Mouse (Mus musculus) intestine, postnatal 0 days (tissue): ENCODE data around the gene Atp2b1. TPM values are rescaled to one million over a fixed set of nuclear protein-coding genes. Genes with fewer than 3 reads are reported as not detected.

Experiments used
- ATAC-seq: fragments of 200-750 bp; cut with Nextera tagmentation; 2 replicates; pipeline ENCODE4 v1.8.0; 2017; ENCODE audit warnings: mild to moderate bottlenecking, moderate TSS enrichment, moderate library complexity
- H3K27ac ChIP-seq: fragments of 300-500 bp; sonication (generic); 2 replicates; pipeline ENCODE4 v1.5.1; 2014; ENCODE audit warnings: mild to moderate bottlenecking, low read depth, low read length, moderate library complexity
- H3K27me3 ChIP-seq: fragments of 300-500 bp; sonication (generic); replicated peaks from 2 replicates; pipeline ENCODE4 v1.6.1; 2014; ENCODE audit warnings: low read length, mixed read lengths; ENCODE audit not compliant: control insufficient read depth, insufficient read depth
- H3K36me3 ChIP-seq: fragments of 300-500 bp; sonication (generic); 2 replicates; pipeline ENCODE4 v1.6.1; 2014; ENCODE audit warnings: mild to moderate bottlenecking, moderate library complexity; ENCODE audit not compliant: control insufficient read depth, insufficient read depth
- H3K4me1 ChIP-seq: fragments of 300-500 bp; sonication (generic); replicated peaks from 2 replicates; pipeline ENCODE4 v1.6.1; 2014; ENCODE audit warnings: antibody characterized with exemption, low read length, mixed read lengths; ENCODE audit not compliant: control insufficient read depth, insufficient read depth
- H3K4me2 ChIP-seq: fragments of 300-500 bp; sonication (generic); replicated peaks from 2 replicates; pipeline ENCODE4 v1.6.1; 2014; ENCODE audit warnings: low read depth, mild to moderate bottlenecking, moderate library complexity
- H3K4me3 ChIP-seq: fragments of 300-500 bp; sonication (generic); 2 replicates; pipeline ENCODE4 v1.5.1; 2014; ENCODE audit warnings: low read depth, low read length
- H3K9ac ChIP-seq: fragments of 300-500 bp; sonication (generic); 2 replicates; pipeline ENCODE4 v1.6.1; 2014; ENCODE audit warnings: mild to moderate bottlenecking, low read depth, low read length
- H3K9me3 ChIP-seq: fragments of 300-500 bp; sonication (generic); 2 replicates; pipeline ENCODE4 v1.6.1; 2016; ENCODE audit warnings: mixed run types; ENCODE audit not compliant: control insufficient read depth
- CTCF ChIP-seq: sonication (generic); IDR thresholded peaks from 2 replicates; pipeline ENCODE4 v1.5.1; 2016; ENCODE audit warnings: low read depth, mild to moderate bottlenecking, control low read depth, antibody characterized with exemption, moderate library complexity
- WGBS: fragments of 180-500 bp; shearing (Covaris S2); extraction: QIAGEN DNeasy Blood & Tissue Kit; methylation state at CpG from one replicate; pipeline ENCODE4 v1.1.7; 2014; 5-methylcytosine and 5-hydroxymethylcytosine counted together
- polyA plus RNA-seq: library from polyadenylated mRNA; unstranded; fragments of >200 nt; fragmentation: Nextera tagmentation; extraction: Ambion mirVana; gene quantifications from 2 replicates; pipeline ENCODE4 v1.2.1, GENCODE M21; 2015

The Atp2b1 gene
- polyA plus RNA-seq, 1 experiment from 2014 or later, result 179 TPM

DNA sequence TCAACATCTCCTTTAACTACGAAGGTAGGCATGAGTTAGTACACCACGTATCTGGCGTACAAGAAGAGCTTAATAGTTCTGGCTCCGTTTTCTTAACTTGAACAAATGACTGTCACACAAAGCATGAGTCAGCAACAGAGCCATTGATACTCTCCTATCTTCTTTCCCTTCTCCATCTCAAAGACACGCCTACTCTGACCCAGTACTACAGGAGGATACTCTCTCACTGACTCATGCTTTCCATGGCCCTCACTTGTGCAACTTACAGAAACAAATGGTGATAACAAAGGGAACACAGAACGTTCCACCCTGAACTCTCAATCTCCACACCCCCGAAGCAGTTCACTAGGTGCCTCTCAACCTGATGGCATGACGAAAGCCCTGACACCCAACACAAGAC lies 34.1 kb upstream of the Atp2b1 start:
- whole genome bisulfite sequencing, result 61% methylated on average over 8 of the region's 8 CpGs
- Histone ChIP-seq H3K4me3 (no peak overlapping the region), H3K9me3 (no peaks in the 10 kb centered on the region), H3K4me2 (no peak overlapping the region), H3K27ac (no peak overlapping the region), H3K4me1 (no peaks in the 10 kb centered on the region), H3K9ac (no peak overlapping the region), H3K27me3 (no peaks in the 10 kb centered on the region), H3K36me3 (no peaks in the 10 kb centered on the region)
- ATAC-seq, result peak; percentile 90
- TF ChIP-seq CTCF, result no peak

DNA sequence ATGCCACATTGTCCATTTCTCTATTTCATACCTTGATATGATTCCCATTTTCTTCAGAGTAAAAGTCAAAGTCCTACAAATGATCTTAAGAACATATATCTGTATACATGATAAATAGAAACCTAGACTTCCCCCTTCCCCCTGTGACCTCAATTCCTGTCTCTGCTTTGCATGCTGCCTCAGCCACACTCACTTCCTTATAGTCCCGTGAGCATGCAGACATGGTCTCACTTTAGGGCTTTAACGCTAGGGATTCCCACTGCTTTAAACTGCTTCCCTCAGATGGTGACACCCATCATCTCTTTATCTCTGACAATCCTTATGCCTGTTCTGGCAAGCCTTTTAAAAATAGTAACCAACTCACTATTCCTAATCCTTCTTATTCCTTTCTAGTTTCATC lies 33.5 kb upstream of the Atp2b1 start:
- TF ChIP-seq CTCF, result no peak
- ATAC-seq, result peak; percentile 46; the same call in 1 of the 2 replicates
- Histone ChIP-seq H3K4me2 (no peak overlapping the region), H3K9me3 (no peaks in the 10 kb centered on the region), H3K9ac (no peak overlapping the region), H3K27me3 (no peaks in the 10 kb centered on the region), H3K4me1 (no peaks in the 10 kb centered on the region), H3K4me3 (no peak overlapping the region), H3K27ac (no peak overlapping the region), H3K36me3 (no peaks in the 10 kb centered on the region)
- 54% methylated on average over 2 of the region's 2 CpGs for WGBS

DNA sequence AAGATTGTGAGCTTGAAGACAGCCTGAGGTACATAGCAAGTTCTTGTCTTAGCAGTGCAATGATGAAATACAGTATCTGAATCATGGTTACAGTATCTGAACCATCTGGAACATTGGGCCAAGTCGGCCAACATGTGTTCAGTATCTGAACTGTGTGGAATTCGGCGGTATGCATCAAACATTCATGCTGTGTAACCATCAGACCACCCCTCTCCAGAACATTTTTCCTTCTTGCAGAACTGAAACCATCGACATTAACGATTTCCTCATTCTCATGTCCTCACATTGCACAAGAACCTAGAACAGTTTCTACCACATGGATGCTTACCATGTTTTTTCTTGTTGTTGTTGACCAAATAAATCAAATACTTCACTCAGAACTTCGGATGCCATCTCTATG lies 32.7 kb upstream of the Atp2b1 start:
- no peak overlapping the region for H3K4me2 ChIP-seq
- 84% methylated on average over 6 of the region's 6 CpGs for WGBS
- no peak overlapping the region for H3K9ac ChIP-seq
- no peak for ATAC-seq
- H3K27me3 ChIP-seq, result no peaks in the 10 kb centered on the region
- no peak overlapping the region for H3K4me3 ChIP-seq
- H3K27ac ChIP-seq, result no peak overlapping the region
- H3K36me3 ChIP-seq, result no peaks in the 10 kb centered on the region
- H3K9me3 ChIP-seq, result no peaks in the 10 kb centered on the region
- no peaks in the 10 kb centered on the region for H3K4me1 ChIP-seq
- no peak for TF ChIP-seq CTCF

DNA sequence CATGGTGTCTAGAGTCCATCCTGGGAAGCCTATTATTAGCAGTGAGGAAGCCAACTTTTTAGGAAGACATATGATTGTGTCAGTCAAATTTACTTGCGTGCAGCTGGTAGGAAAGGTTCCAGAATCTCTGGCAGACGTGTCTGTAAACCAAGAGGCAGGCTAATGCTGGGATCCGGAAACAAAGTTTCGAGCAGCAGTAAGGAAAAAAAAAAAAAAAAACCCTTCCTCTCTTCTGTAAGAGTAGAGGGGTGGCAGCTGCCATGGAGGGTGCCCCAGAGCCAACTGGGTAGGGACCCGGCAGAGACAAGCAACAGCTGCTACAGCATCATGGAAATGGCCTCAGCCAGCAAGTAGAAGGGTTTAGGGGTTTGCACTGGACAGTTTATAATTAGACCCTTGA lies 31.6 kb upstream of the Atp2b1 start:
- no peak overlapping the region for H3K4me2 ChIP-seq
- no peaks in the 10 kb centered on the region for H3K9me3 ChIP-seq
- H3K4me3 ChIP-seq, result no peak overlapping the region
- no peaks in the 10 kb centered on the region for H3K36me3 ChIP-seq
- no peak overlapping the region for H3K9ac ChIP-seq
- no peak for ATAC-seq
- TF ChIP-seq CTCF, result no peak
- no peaks in the 10 kb centered on the region for H3K4me1 ChIP-seq
- no peak overlapping the region for H3K27ac ChIP-seq
- no peaks in the 10 kb centered on the region for H3K27me3 ChIP-seq
- WGBS, result 65% methylated on average over 5 of the region's 5 CpGs

DNA sequence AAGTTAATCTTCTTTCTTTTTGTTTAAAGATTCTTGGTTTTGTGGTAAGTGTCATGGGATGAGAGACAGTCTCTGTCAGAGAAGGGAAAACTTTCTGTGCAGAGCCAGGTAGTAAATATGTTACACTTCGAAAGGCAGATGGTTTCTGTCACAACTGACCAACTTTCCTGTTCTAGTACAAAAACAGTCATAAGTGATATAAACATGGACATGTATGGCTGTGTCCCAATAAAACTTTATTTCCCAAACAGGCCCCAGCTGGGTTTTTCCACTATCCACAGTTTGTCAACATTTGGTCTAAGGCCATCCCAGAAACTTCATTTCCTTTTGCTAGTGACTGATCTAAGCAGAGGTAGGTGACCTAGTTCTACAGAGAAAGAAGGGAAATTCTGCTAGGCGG lies 29.8 kb upstream of the Atp2b1 start:
- H3K9ac ChIP-seq, result no peak overlapping the region
- H3K27ac ChIP-seq, result no peak overlapping the region
- no peak for ATAC-seq
- H3K4me3 ChIP-seq, result no peak overlapping the region
- 72% methylated on average over 2 of the region's 2 CpGs for WGBS
- H3K4me2 ChIP-seq, result no peak overlapping the region
- no peaks in the 10 kb centered on the region for H3K36me3 ChIP-seq
- H3K27me3 ChIP-seq, result no peaks in the 10 kb centered on the region
- no peak for TF ChIP-seq CTCF
- H3K4me1 ChIP-seq, result no peaks in the 10 kb centered on the region
- H3K9me3 ChIP-seq, result no peaks in the 10 kb centered on the region

DNA sequence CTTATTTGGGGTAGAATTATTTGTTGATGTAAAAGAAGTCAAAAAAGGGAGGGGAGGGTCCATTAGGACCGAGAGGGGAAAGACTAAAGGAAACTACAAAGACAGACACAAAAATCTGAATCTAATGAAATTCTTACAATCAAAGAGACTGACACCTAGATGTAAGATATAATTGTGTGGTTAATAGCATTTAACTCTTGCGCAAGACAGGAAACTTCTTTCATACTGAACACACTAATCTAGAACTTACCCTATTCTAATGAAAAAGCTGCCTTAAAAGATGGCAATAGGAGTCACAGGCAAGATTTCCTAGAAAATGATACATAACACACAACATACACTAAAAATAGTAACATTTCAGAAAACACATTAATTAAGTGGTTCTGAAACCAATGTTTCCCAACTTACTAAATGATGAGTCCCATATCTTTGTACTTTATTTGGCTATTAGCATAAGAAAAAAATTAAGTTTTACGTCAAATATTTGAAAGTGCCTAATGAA lies 27.4 kb upstream of the Atp2b1 start:
- WGBS, result 89% methylated on average over 3 of the region's 3 CpGs
- H3K27ac ChIP-seq, result no peak overlapping the region
- H3K4me1 ChIP-seq, result no peaks in the 10 kb centered on the region
- no peaks in the 10 kb centered on the region for H3K36me3 ChIP-seq
- H3K4me3 ChIP-seq, result no peak overlapping the region
- no peaks in the 10 kb centered on the region for H3K9me3 ChIP-seq
- H3K27me3 ChIP-seq, result no peaks in the 10 kb centered on the region
- no peak overlapping the region for H3K4me2 ChIP-seq
- no peak for ATAC-seq
- H3K9ac ChIP-seq, result no peak overlapping the region
- no peak for TF ChIP-seq CTCF

DNA sequence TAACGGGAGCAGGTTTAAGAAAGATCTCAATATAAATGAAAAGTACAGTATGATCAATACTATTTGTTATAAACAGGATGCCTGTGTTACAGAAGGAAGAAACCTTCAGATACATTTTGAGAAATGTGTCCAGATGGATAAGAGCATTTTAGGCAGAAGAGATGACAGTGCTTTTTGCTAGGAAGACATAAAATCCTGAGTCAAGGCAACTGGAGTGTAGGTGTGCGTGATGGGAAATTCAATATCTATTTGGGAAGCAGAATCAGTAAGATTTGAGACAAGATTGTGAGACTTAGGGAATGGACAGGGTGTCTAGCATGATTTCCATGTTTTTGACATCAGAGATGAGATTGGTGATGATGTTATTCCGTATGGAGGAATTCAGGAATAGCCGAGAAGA lies 22.8 kb upstream of the Atp2b1 start:
- Histone ChIP-seq H3K4me2 (no peak overlapping the region), H3K4me3 (no peak overlapping the region), H3K27ac (no peak overlapping the region), H3K9me3 (no peaks in the 10 kb centered on the region), H3K27me3 (no peaks in the 10 kb centered on the region), H3K36me3 (no peaks in the 10 kb centered on the region), H3K4me1 (no peaks in the 10 kb centered on the region), H3K9ac (no peak overlapping the region)
- ATAC-seq, result no peak
- WGBS, result 93% methylated on average over 4 of the region's 4 CpGs
- TF ChIP-seq CTCF, result no peak
